Mouse (Mus musculus) c-Kit-negative CD71-positive TER-119-positive erythroid progenitor cells, embryonic 14.5 days (primary cell): Measurements from ENCODE around the gene Rubcn.
"Not testable (repeated sequence)": the region's sequence is repeated elsewhere in the genome, so short reads cannot be mapped to it uniquely, and the experiment has no call there.

Source experiments
- DNase-seq: peaks from one replicate; pipeline ENCODE4 v3.0.0-alpha.2; 2013; ENCODE audit warnings: low read depth, low spot score

Gene Rubcn

GRCm38 (mm10) chr16:32877343-32878156, at the start of gene Rubcn, which contains the start of gene Fyttd1:
Rubcn (minus strand) TSS chr16:32877766.
Fyttd1 (plus strand) TSS chr16:32877500.
- DNase-seq: peak; percentile 78

GRCm38 (mm10) chr16:32927044-32927443, 49.5 kb upstream of the Rubcn start:
- no peak for DNase-seq

- DNase-seq: not testable (repeated sequence)
Observed at GRCm38 (mm10) chr16:32926629-32927028, 49.1 kb upstream of the Rubcn start.

GRCm38 (mm10) chr16:32915292-32916068, 37.9 kb upstream of the Rubcn start:
- no peak for DNase-seq

- DNase-seq: peak; percentile 90
Observed at GRCm38 (mm10) chr16:32913937-32914881, 36.6 kb upstream of the Rubcn start, which contains the start of gene Lrch3. Lrch3 (plus strand) TSS chr16:32914100.

GRCm38 (mm10) chr16:32913212-32913611, 35.6 kb upstream of the Rubcn start:
- no peak for DNase-seq

- DNase-seq: no peak
Observed at GRCm38 (mm10) chr16:32906727-32907126, 29.2 kb upstream of the Rubcn start.

GRCm38 (mm10) chr16:32906186-32906585, 28.6 kb upstream of the Rubcn start:
- DNase-seq: no peak

GRCm38 (mm10) chr16:32902051-32902428, 24.5 kb upstream of the Rubcn start:
- DNase-seq: no peak

- DNase-seq: no peak
Observed at GRCm38 (mm10) chr16:32901360-32902050, 23.9 kb upstream of the Rubcn start.

- no peak for DNase-seq
Observed at GRCm38 (mm10) chr16:32896126-32896525, 18.6 kb upstream of the Rubcn start.

GRCm38 (mm10) chr16:32889881-32890280, 12.3 kb upstream of the Rubcn start:
- no peak for DNase-seq

GRCm38 (mm10) chr16:32887996-32888395, 10.4 kb upstream of the Rubcn start:
- DNase-seq: no peak

- no peak for DNase-seq
Observed at GRCm38 (mm10) chr16:32881538-32881937, 4.0 kb upstream of the Rubcn start.

- DNase-seq: no peak
Observed at GRCm38 (mm10) chr16:32878972-32879926, 1.7 kb upstream of the Rubcn start.

- DNase-seq: no peak
Observed at GRCm38 (mm10) chr16:32878157-32878598, 612 bp upstream of the Rubcn start.

GRCm38 (mm10) chr16:32876831-32877230, 735 bp downstream of the Rubcn start:
- no peak for DNase-seq

- DNase-seq: no peak
Observed at GRCm38 (mm10) chr16:32875847-32876246, 1.7 kb downstream of the Rubcn start.

- not testable (repeated sequence) for DNase-seq
Observed at GRCm38 (mm10) chr16:32875281-32875680, 2.3 kb downstream of the Rubcn start.

- DNase-seq: no peak
Observed at GRCm38 (mm10) chr16:32873366-32873765, 4.2 kb downstream of the Rubcn start.
